Mouse (Mus musculus) liver, embryonic 16.5 days (tissue): ENCODE results near the gene Clcc1. TPM values are rescaled to one million over a fixed set of nuclear protein-coding genes. Genes with fewer than 3 reads are reported as not detected.

ENCODE experiments used
- ATAC-seq: fragments of 200-750 bp; cut with Nextera tagmentation; 2 replicates; pipeline ENCODE4 v1.8.0; 2017; ENCODE audit warnings: low read depth, mild to moderate bottlenecking, moderate number of reproducible peaks, moderate library complexity
- H3K27ac ChIP-seq: fragments of 300-500 bp; sonication (generic); 2 replicates; pipeline ENCODE4 v1.5.1; 2014; ENCODE audit warnings: mild to moderate bottlenecking, low read length
- H3K27me3 ChIP-seq: fragments of 300-500 bp; sonication (generic); 2 replicates; pipeline ENCODE4 v1.6.1; 2014; ENCODE audit warnings: low read depth, low read length, mixed read lengths; ENCODE audit not compliant: control insufficient read depth, insufficient read depth
- H3K36me3 ChIP-seq: fragments of 300-500 bp; sonication (generic); 2 replicates; pipeline ENCODE4 v1.6.1; 2014; ENCODE audit warnings: mild to moderate bottlenecking; ENCODE audit not compliant: control insufficient read depth, insufficient read depth
- H3K4me1 ChIP-seq: fragments of 300-500 bp; sonication (generic); 2 replicates; pipeline ENCODE4 v1.6.1; 2014; ENCODE audit warnings: low read depth, low read length, mixed read lengths; ENCODE audit not compliant: control insufficient read depth
- H3K4me2 ChIP-seq: fragments of 300-500 bp; sonication (generic); 2 replicates; pipeline ENCODE4 v1.6.1; 2014; ENCODE audit warnings: low read depth, low read length, mixed read lengths
- H3K4me3 ChIP-seq: fragments of 300-500 bp; sonication (generic); 2 replicates; pipeline ENCODE4 v1.5.1; 2014; ENCODE audit warnings: low read depth, mild to moderate bottlenecking, low read length
- H3K9ac ChIP-seq: fragments of 300-500 bp; sonication (generic); 2 replicates; pipeline ENCODE4 v1.6.1; 2014; ENCODE audit warnings: low read depth, low read length
- H3K9me3 ChIP-seq: fragments of 300-500 bp; sonication (generic); replicated peaks from 2 replicates; pipeline ENCODE4 v1.6.1; 2016; ENCODE audit warnings: low read length; ENCODE audit not compliant: control insufficient read depth
- WGBS: fragments of 180-500 bp; shearing (Covaris S2); extraction: QIAGEN DNeasy Blood & Tissue Kit; methylation state at CpG from one replicate; pipeline ENCODE4 v1.1.7; 2014; ENCODE audit not compliant: insufficient replicate concordance; 5-methylcytosine and 5-hydroxymethylcytosine counted together
- polyA plus RNA-seq: library from polyadenylated mRNA; unstranded; fragments of >200 nt; fragmentation: Nextera tagmentation; extraction: Ambion mirVana; gene quantifications from 2 replicates; pipeline ENCODE4 v1.2.1, GENCODE M21; 2015

Clcc1 gene
- polyA plus RNA-seq, 1 experiment from 2014 or later = 37.8 TPM

DNA sequence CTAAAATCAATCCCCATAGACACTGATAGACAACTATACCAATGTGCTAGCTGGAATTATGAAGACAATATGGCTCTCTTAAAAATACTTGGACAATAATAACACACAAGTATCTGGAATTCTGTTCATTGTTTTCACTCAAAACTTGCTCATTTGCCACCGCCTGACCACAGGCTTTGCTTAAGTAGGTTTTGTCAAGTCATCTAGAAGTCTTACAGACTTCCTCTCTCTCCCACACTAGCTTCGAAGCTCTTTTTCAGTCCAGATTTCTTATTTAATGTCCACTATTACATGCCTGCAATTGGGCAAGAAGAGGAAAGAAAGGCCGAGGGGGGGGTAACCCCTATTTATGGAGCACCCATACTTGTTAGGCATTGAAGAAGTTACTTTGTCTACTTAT lies 74.1 kb downstream of the Clcc1 start:
- no peak overlapping the region for H3K4me3 ChIP-seq
- ATAC-seq = no peak

More for the DNA sequence above, 74.1 kb downstream of the Clcc1 start:
- 41% methylated on average over 3 of the region's 3 CpGs for WGBS
- Histone ChIP-seq H3K9ac (no peak overlapping the region), H3K4me1 (peaks cover 10% of the 10 kb centered on the region), H3K4me2 (no peak overlapping the region), H3K27me3 (no peaks in the 10 kb centered on the region), H3K27ac (no peak overlapping the region), H3K36me3 (no peaks in the 10 kb centered on the region), H3K9me3 (0 out of 2 replicates have a peak, but pooled peaks cover 2% of the 10 kb centered on the region)

Other genes with a start within 250 kb of the Clcc1 start
- gene Celsr2, start 238.4 kb upstream of the Clcc1 start, polyA plus RNA-seq = 0.08 and 0.30 TPM in 2 replicates
- gene Sars, start 208.7 kb upstream of the Clcc1 start, polyA plus RNA-seq = 72.6 and 76.8 TPM in 2 replicates
- not detected in 2 replicates for gene 1700013F07Rik, start 119.8 kb upstream of the Clcc1 start, polyA plus RNA-seq
- gene 5330417C22Rik, start 117.4 kb upstream of the Clcc1 start, polyA plus RNA-seq = 0.21 and 0.63 TPM in 2 replicates
- gene Tmem167b, start 91.4 kb upstream of the Clcc1 start, polyA plus RNA-seq = 16.1 and 16.8 TPM in 2 replicates
- 8.9 and 10.3 TPM in 2 replicates for gene Taf13, start 82.2 kb upstream of the Clcc1 start, polyA plus RNA-seq
- 1.4 and 1.9 TPM in 2 replicates for gene Wdr47, start 62.6 kb upstream of the Clcc1 start, polyA plus RNA-seq
- gene Gpsm2, start 68.4 kb downstream of the Clcc1 start, polyA plus RNA-seq = 42.2 and 44.3 TPM in 2 replicates
- 0.51 and 0.75 TPM in 2 replicates for gene Aknad1, start 85.7 kb downstream of the Clcc1 start, polyA plus RNA-seq
- gene Stxbp3, start 186.6 kb downstream of the Clcc1 start, polyA plus RNA-seq = 17.6 and 22.3 TPM in 2 replicates
- gene Fndc7, start 236.1 kb downstream of the Clcc1 start, polyA plus RNA-seq = 0.04 TPM in 2 replicates